In the genomic region with DNA sequence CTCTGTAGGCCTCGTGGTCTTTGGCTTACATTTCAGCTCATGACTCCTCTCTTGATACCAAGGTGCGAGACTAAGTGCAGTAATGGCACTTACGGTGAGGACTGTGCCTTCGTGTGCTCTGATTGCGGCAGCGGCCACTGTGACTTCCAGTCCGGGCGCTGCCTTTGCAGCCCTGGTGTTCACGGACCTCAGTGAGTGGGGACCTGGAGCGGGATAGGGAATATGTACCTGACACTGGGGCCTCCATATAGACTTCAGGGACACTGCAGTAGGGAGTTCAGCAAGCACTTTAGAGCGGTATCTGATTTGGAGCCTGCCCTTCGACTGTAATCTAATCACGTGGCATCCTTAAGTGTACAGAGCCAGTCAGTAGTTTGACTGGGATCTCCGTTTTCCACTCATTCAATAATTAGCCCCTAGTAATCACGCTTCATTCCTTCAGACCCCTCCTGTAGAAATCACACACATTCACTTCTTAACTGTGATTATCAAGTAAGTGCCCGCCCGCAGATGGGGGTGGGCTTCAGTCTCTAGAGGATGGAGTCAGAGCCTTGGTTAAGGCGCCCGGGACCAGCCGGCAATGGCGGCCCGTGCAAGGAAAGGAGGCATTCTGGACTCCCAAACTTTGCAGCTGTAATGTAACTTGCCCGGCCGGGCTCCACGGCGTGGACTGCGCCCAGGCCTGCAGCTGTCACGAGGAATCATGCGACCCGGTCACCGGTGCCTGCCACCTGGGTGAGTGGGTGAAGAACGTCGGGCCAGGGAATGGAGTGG, we compare ENCODE assay signal across 8 mouse cellular contexts. TPM values are rescaled to one million over a fixed set of nuclear protein-coding genes. Genes with fewer than 3 reads are reported as not detected.
DNase-seq lines count a peak whose midpoint lies in the region; ATAC-seq and TF ChIP-seq lines count a peak whose summit lies in the region.

No protein-coding gene starts in this region.

- no peak for ATAC-seq in erythroblast, adult 5-6 weeks (replicated peaks; ENCODE audit: low FRiP score, poor library complexity, severe bottlenecking)
- ATAC-seq in liver, embryonic 13.5 days (ENCODE audit: low read depth): no peak
- ATAC-seq in inflammation-experienced regulatory T-cells, adult 6 months: no peak
- ATAC-seq in monocyte, adult 5-6 weeks (replicated peaks; ENCODE audit: insufficient number of reproducible peaks, low FRiP score, low TSS enrichment, poor library complexity, severe bottlenecking): no peak

- H3K4me1 ChIP-seq in erythroblast, embryonic 14.5 days (ENCODE audit: control insufficient read depth): peaks cover 33% of the 10 kb centered on the region
- peaks cover 28% of the 10 kb centered on the region for H3K4me1 ChIP-seq in spleen, adult 2 months (ENCODE audit: control insufficient read depth, insufficient read depth, insufficient read length)
- peaks cover 48% of the 10 kb centered on the region for H3K4me1 ChIP-seq in liver, embryonic 13.5 days (replicated peaks)

- WGBS in spleen, adult 2 months: 23% methylated on average over 33 of the region's 33 CpGs
- WGBS in liver, embryonic 13.5 days (ENCODE audit: insufficient replicate concordance): 12% methylated on average over 33 of the region's 33 CpGs

- no peaks in the 10 kb centered on the region for H3K36me3 ChIP-seq in erythroblast, embryonic 14.5 days (ENCODE audit: control insufficient read depth)
- no peaks in the 10 kb centered on the region for H3K36me3 ChIP-seq in spleen, adult 2 months (ENCODE audit: control insufficient read depth, insufficient read depth, low read length)
- no peaks in the 10 kb centered on the region for H3K36me3 ChIP-seq in liver, embryonic 13.5 days

- peak overlapping the region; percentile 41 for H3K4me3 ChIP-seq in erythroblast, embryonic 14.5 days (replicated peaks)
- peak overlapping the region; percentile 45; the same call in 1 of the 2 replicates for H3K4me3 ChIP-seq in spleen, adult 2 months (ENCODE audit: extremely low read depth, insufficient read depth, insufficient read length)
- peak overlapping the region; percentile 41 for H3K4me3 ChIP-seq in liver, embryonic 13.5 days (replicated peaks)

- no peak for TF ChIP-seq CTCF in spleen, adult 2 months (IDR thresholded peaks at IDR 0.05; ENCODE audit: extremely low read depth, insufficient read depth, insufficient read length, insufficient replicate concordance)

- H3K9me3 ChIP-seq in erythroblast, embryonic 14.5 days (ENCODE audit: control insufficient read depth, low read length): peaks cover 30% of the 10 kb centered on the region; the same call in 1 of the 2 replicates
- no peaks in the 10 kb centered on the region for H3K9me3 ChIP-seq in liver, embryonic 13.5 days (replicated peaks)

- peaks cover 99% of the 10 kb centered on the region for H3K27me3 ChIP-seq in erythroblast, embryonic 14.5 days (ENCODE audit: control insufficient read depth)
- peaks cover 37% of the 10 kb centered on the region for H3K27me3 ChIP-seq in spleen, adult 2 months (ENCODE audit: control insufficient read depth, insufficient read depth, low read length)
- H3K27me3 ChIP-seq in liver, embryonic 13.5 days: peaks cover 99% of the 10 kb centered on the region

- no peak overlapping the region for H3K9ac ChIP-seq in liver, embryonic 13.5 days

- no peak for TF ChIP-seq POLR2A in spleen, adult 2 months (IDR thresholded peaks at IDR 0.05; ENCODE audit: low read depth, low read length)

- peak overlapping the region; percentile 63 for H3K4me2 ChIP-seq in liver, embryonic 13.5 days

- no peak for DNase-seq in spleen, adult 2 months (ENCODE audit: low read depth in 1 of 2, low spot score in 2 of 2)
- DNase-seq in spleen, postnatal 4 days (ENCODE audit: low spot score in 2 of 2): no peak
- DNase-seq in liver, embryonic 13.5 days: no peak
- DNase-seq in left cerebral cortex, adult 18-20 months (ENCODE audit: low spot score in 2 of 2): no peak

- no peak overlapping the region for H3K27ac ChIP-seq in spleen, adult 2 months (ENCODE audit: insufficient read depth, low read length)
- H3K27ac ChIP-seq in liver, embryonic 13.5 days: no peak overlapping the region

RNA-seq across cellular contexts. Expression of gene Scarf2, which starts 6.8 kb away (rescaled TPM):
- polyA plus RNA-seq in erythroblast, embryonic 14.5 days (2012): 0.03 TPM in 1 of 2 replicates, not detected in the other
- total RNA-seq in erythroblast, adult 5-6 weeks (2015; ENCODE audit: low replicate concordance): not detected in 2 replicates
- not detected in 2 replicates for total RNA-seq in erythroblast, adult 5-6 weeks (2017; ENCODE audit: low replicate concordance)
- 27.6 and 40.8 TPM in 2 replicates for polyA plus RNA-seq in spleen, adult 2 months (2012; rRNA removed)
- 1.0 TPM in 2 replicates for polyA plus RNA-seq in liver, embryonic 13.5 days (2015; fragmentation: Nextera tagmentation; extraction: Ambion mirVana)
- not detected for polyA plus RNA-seq in inflammation-experienced regulatory T-cells, adult 6 months (2017; shearing (Covaris generic))
- 1 to 10 TPM; 3.5 to 3.6 TPM for total RNA-seq in left cerebral cortex, adult 18-20 months (2021)
- 0.19 to 0.21 TPM in 2 of 3 replicates, not detected in the other for total RNA-seq in monocyte, adult 5-6 weeks (2017)

RNA-seq across cellular contexts. Expression of gene B830017H08Rik, which starts 29.1 kb away (rescaled TPM):
- not detected in 2 replicates for polyA plus RNA-seq in erythroblast, embryonic 14.5 days (2012)
- total RNA-seq in erythroblast, adult 5-6 weeks (2015; ENCODE audit: low replicate concordance): not detected in 2 replicates
- total RNA-seq in erythroblast, adult 5-6 weeks (2017; ENCODE audit: low replicate concordance): not detected in 2 replicates
- not detected in 2 replicates for polyA plus RNA-seq in spleen, adult 2 months (2012; rRNA removed)
- not detected in 2 replicates for polyA plus RNA-seq in liver, embryonic 13.5 days (2015; fragmentation: Nextera tagmentation; extraction: Ambion mirVana)
- not detected for polyA plus RNA-seq in inflammation-experienced regulatory T-cells, adult 6 months (2017; shearing (Covaris generic))
- total RNA-seq in left cerebral cortex, adult 18-20 months (2021): 1 to 10 TPM; 2.9 to 3.6 TPM
- not detected in 3 replicates for total RNA-seq in monocyte, adult 5-6 weeks (2017)

RNA-seq across cellular contexts. Expression of gene Car15, which starts 34.3 kb away (rescaled TPM):
- polyA plus RNA-seq in erythroblast, embryonic 14.5 days (2012): 0.44 and 0.70 TPM in 2 replicates
- total RNA-seq in erythroblast, adult 5-6 weeks (2015; ENCODE audit: low replicate concordance): 2.5 TPM in 1 of 2 replicates, not detected in the other
- total RNA-seq in erythroblast, adult 5-6 weeks (2017; ENCODE audit: low replicate concordance): 1.3 TPM in 1 of 2 replicates, not detected in the other
- 10.0 and 11.2 TPM in 2 replicates for polyA plus RNA-seq in spleen, adult 2 months (2012; rRNA removed)
- 0.54 and 0.59 TPM in 2 replicates for polyA plus RNA-seq in liver, embryonic 13.5 days (2015; fragmentation: Nextera tagmentation; extraction: Ambion mirVana)
- polyA plus RNA-seq in inflammation-experienced regulatory T-cells, adult 6 months (2017; shearing (Covaris generic)): 1 to 10 TPM in 2 of 3 experiments, under 1 TPM in 1; 0.67 to 1.9 (median 1.5) TPM
- total RNA-seq in left cerebral cortex, adult 18-20 months (2021): 1 to 10 TPM; 8.9 to 9.1 TPM
- total RNA-seq in monocyte, adult 5-6 weeks (2017): 0.43 to 7.7 TPM (median 6.5 TPM) in 3 replicates

RNA-seq across cellular contexts. Expression of gene Klhl22, which starts 44.4 kb away (rescaled TPM):
- polyA plus RNA-seq in erythroblast, embryonic 14.5 days (2012): 0.22 and 1.5 TPM in 2 replicates
- 2.1 and 2.5 TPM in 2 replicates for total RNA-seq in erythroblast, adult 5-6 weeks (2015; ENCODE audit: low replicate concordance)
- 4.3 and 9.0 TPM in 2 replicates for total RNA-seq in erythroblast, adult 5-6 weeks (2017; ENCODE audit: low replicate concordance)
- 20.0 and 25.5 TPM in 2 replicates for polyA plus RNA-seq in spleen, adult 2 months (2012; rRNA removed)
- 14.3 TPM in 2 replicates for polyA plus RNA-seq in liver, embryonic 13.5 days (2015; fragmentation: Nextera tagmentation; extraction: Ambion mirVana)
- polyA plus RNA-seq in inflammation-experienced regulatory T-cells, adult 6 months (2017; shearing (Covaris generic)): 10 to 100 TPM; 11.8 to 28.7 (median 13.4) TPM
- 100 to 1,000 TPM in 1 of 2 experiments, 10 to 100 TPM in 1; 96.9 to 103 TPM for total RNA-seq in left cerebral cortex, adult 18-20 months (2021)
- total RNA-seq in monocyte, adult 5-6 weeks (2017): 5.0 to 8.2 TPM (median 6.7 TPM) in 3 replicates

Comparison
In these comparisons a context has a peak if more than half of its experiments do, and no peak if none do; other contexts are left out.
1. RNA of gene Scarf2, which starts 6.8 kb away (polyA plus RNA-seq): 27.6 to 40.8 TPM in spleen, adult 2 months; 1.0 TPM in liver, embryonic 13.5 days, 0.03 TPM in erythroblast, embryonic 14.5 days and not detected in inflammation-experienced regulatory T-cells, adult 6 months; every median in the first group is over 10 times any median in the second.
2. Peak in every context shown above with its lines, with median percentiles within 50 percentile points of each other: H3K4me3 ChIP-seq.